Mouse (Mus musculus) intestine, postnatal 0 days (tissue): ENCODE data around the gene Pxmp4. TPM values are rescaled to one million over a fixed set of nuclear protein-coding genes. Genes with fewer than 3 reads are reported as not detected.

Experiments
- ATAC-seq: fragments of 200-750 bp; cut with Nextera tagmentation; 2 replicates; pipeline ENCODE4 v1.8.0; 2017; ENCODE audit warnings: mild to moderate bottlenecking, moderate TSS enrichment, moderate library complexity
- H3K27ac ChIP-seq: fragments of 300-500 bp; sonication (generic); 2 replicates; pipeline ENCODE4 v1.5.1; 2014; ENCODE audit warnings: mild to moderate bottlenecking, low read depth, low read length, moderate library complexity
- H3K27me3 ChIP-seq: fragments of 300-500 bp; sonication (generic); replicated peaks from 2 replicates; pipeline ENCODE4 v1.6.1; 2014; ENCODE audit warnings: low read length, mixed read lengths; ENCODE audit not compliant: control insufficient read depth, insufficient read depth
- H3K36me3 ChIP-seq: fragments of 300-500 bp; sonication (generic); 2 replicates; pipeline ENCODE4 v1.6.1; 2014; ENCODE audit warnings: mild to moderate bottlenecking, moderate library complexity; ENCODE audit not compliant: control insufficient read depth, insufficient read depth
- H3K4me1 ChIP-seq: fragments of 300-500 bp; sonication (generic); replicated peaks from 2 replicates; pipeline ENCODE4 v1.6.1; 2014; ENCODE audit warnings: antibody characterized with exemption, low read length, mixed read lengths; ENCODE audit not compliant: control insufficient read depth, insufficient read depth
- H3K4me2 ChIP-seq: fragments of 300-500 bp; sonication (generic); replicated peaks from 2 replicates; pipeline ENCODE4 v1.6.1; 2014; ENCODE audit warnings: low read depth, mild to moderate bottlenecking, moderate library complexity
- H3K4me3 ChIP-seq: fragments of 300-500 bp; sonication (generic); 2 replicates; pipeline ENCODE4 v1.5.1; 2014; ENCODE audit warnings: low read depth, low read length
- H3K9ac ChIP-seq: fragments of 300-500 bp; sonication (generic); 2 replicates; pipeline ENCODE4 v1.6.1; 2014; ENCODE audit warnings: mild to moderate bottlenecking, low read depth, low read length
- H3K9me3 ChIP-seq: fragments of 300-500 bp; sonication (generic); 2 replicates; pipeline ENCODE4 v1.6.1; 2016; ENCODE audit warnings: mixed run types; ENCODE audit not compliant: control insufficient read depth
- CTCF ChIP-seq: sonication (generic); IDR thresholded peaks from 2 replicates; pipeline ENCODE4 v1.5.1; 2016; ENCODE audit warnings: low read depth, mild to moderate bottlenecking, control low read depth, antibody characterized with exemption, moderate library complexity
- WGBS: fragments of 180-500 bp; shearing (Covaris S2); extraction: QIAGEN DNeasy Blood & Tissue Kit; methylation state at CpG from one replicate; pipeline ENCODE4 v1.1.7; 2014; 5-methylcytosine and 5-hydroxymethylcytosine counted together
- polyA plus RNA-seq: library from polyadenylated mRNA; unstranded; fragments of >200 nt; fragmentation: Nextera tagmentation; extraction: Ambion mirVana; gene quantifications from 2 replicates; pipeline ENCODE4 v1.2.1, GENCODE M21; 2015

The Pxmp4 gene
- polyA plus RNA-seq, 1 experiment from 2014 or later = 62.5 TPM

DNA sequence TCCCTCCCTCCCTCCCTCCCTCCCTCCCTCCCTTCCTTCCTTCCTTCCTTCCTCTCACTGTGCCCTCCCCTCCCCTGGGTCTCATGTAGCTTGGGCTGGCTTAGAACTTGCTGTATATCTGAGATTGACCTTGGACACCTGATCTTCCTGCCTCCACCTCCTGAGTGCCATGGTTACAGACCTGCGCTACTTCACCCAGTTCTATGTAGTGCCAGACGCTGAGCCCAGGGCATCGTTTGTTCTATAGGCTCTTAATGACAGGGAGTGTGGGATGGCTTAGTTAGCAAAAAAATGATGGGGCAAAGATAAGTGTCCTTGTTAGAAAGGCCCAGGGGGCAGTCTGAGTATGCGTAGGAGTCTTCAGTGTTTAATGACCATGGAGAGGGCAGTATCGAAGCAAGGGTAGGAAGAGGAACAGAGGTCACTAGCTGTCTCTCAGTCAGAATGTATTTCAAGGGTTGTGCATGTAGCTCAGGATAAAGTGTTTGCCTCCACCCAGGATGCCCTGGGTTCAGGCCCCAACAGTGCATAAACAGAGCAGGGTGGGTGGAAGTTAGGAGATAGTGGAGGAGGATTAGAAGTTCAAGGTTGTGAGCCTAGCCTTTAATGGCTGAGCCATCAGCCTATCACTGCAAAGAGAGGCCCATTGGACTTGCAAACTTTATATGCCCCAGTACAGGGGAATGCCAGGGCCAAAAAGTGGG is 29.7 kb upstream of the Pxmp4 start:
- 0 out of 2 replicates have a peak, but pooled peaks have one; percentile 5 for ATAC-seq
- Histone ChIP-seq H3K4me2 (no peak overlapping the region), H3K4me1 (0 out of 2 replicates have a peak, but pooled peaks cover 2% of the 10 kb centered on the region)

DNA sequence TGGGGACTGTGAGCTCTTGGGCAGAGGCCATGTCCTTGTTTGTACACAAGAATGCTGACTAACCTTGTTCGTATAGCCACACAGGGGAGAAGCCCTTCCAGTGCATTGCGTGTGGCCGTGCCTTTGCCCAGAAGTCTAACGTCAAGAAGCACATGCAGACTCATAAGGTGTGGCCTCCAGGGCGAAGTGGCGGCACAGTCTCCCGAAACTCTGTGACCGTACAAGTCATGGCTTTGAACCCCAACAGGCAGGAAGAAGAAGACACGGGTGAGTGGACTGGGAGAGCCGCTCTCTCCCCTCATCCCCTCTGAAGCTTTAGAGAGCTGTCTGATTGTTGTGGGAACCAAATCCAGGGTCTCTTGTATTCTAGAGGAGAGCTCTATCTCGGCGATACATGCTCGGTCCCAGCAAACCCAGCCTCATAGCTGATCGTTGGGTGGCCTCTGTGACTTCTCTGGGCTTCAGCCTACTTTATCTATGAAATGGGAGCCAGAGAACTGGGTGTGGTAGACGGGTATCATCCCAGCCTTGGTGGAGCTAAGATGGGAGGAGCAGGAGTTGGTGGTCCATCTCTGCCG is 28.8 kb upstream of the Pxmp4 start:
- H3K27me3 ChIP-seq = no peaks in the 10 kb centered on the region
- H3K4me1 ChIP-seq = 0 out of 2 replicates have a peak, but pooled peaks cover 2% of the 10 kb centered on the region
- no peak overlapping the region for H3K4me3 ChIP-seq
- 88% methylated on average over 16 of the region's 16 CpGs for WGBS
- peaks cover 18% of the 10 kb centered on the region; the same call in 1 of the 2 replicates for H3K36me3 ChIP-seq
- no peaks in the 10 kb centered on the region for H3K9me3 ChIP-seq
- no peak for ATAC-seq
- H3K9ac ChIP-seq = no peak overlapping the region
- no peak overlapping the region for H3K4me2 ChIP-seq
- H3K27ac ChIP-seq = no peak overlapping the region
- no peak for TF ChIP-seq CTCF

More for the DNA sequence above, 29.7 kb upstream of the Pxmp4 start:
- no peak overlapping the region for H3K9ac ChIP-seq
- 69% methylated on average over 5 of the region's 5 CpGs for WGBS
- H3K27me3 ChIP-seq = no peaks in the 10 kb centered on the region
- no peak overlapping the region for H3K27ac ChIP-seq
- no peak overlapping the region for H3K4me3 ChIP-seq
- H3K36me3 ChIP-seq = peaks cover 19% of the 10 kb centered on the region
- no peak for TF ChIP-seq CTCF
- no peaks in the 10 kb centered on the region for H3K9me3 ChIP-seq

DNA sequence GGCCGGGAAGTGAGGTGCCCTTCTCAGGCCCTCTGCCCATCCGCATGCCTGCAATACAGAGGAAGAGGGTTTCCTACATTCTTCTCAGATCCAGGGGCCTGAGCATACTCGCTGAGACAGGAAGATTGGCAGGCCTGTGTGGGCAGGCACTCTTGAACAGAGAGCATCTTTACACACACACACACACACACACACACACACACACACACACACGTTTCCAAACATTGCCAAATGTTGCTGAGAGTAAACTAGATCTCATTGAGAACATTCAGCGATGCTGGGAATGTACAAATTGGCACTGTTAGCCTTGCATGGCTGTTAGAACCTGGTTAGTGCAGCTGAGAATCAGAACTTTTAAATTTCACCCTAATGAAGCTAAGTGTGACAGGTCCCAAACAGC is 27.0 kb upstream of the Pxmp4 start:
- Histone ChIP-seq H3K4me1 (0 out of 2 replicates have a peak, but pooled peaks cover 2% of the 10 kb centered on the region), H3K9me3 (no peaks in the 10 kb centered on the region), H3K4me2 (no peak overlapping the region), H3K27ac (no peak overlapping the region), H3K27me3 (no peaks in the 10 kb centered on the region), H3K36me3 (peaks cover 24% of the 10 kb centered on the region; the same call in 1 of the 2 replicates), H3K4me3 (no peak overlapping the region), H3K9ac (no peak overlapping the region)
- no peak for TF ChIP-seq CTCF
- WGBS = 82% methylated on average over 5 of the region's 5 CpGs
- no peak for ATAC-seq

DNA sequence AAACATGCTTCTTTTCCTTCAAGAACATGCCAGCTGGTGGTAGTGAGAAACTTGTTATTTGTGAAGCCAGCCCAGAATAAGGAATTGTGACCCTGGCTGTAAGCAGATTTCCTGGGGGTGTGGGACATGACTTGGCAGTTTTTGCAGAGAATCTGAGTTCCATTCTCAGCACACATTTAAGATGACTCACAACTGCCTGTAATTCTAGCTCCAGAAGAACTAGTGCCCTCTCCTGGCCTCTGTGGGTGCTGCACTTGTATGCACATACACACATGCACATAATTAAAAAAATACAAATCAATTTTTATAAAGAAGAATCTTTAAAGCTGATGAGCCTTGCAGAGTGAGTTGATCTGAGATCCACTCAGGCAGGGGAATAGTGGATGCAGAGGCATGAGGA is 20.6 kb upstream of the Pxmp4 start:
- H3K9ac ChIP-seq = no peak overlapping the region
- H3K4me2 ChIP-seq = no peak overlapping the region
- peak; percentile 24; the same call in 1 of the 2 replicates for TF ChIP-seq CTCF
- no peaks in the 10 kb centered on the region for H3K27me3 ChIP-seq
- no peak for ATAC-seq
- no peak overlapping the region for H3K4me3 ChIP-seq
- H3K27ac ChIP-seq = no peak overlapping the region
- no peaks in the 10 kb centered on the region for H3K4me1 ChIP-seq
- peaks cover 21% of the 10 kb centered on the region; the same call in 1 of the 2 replicates for H3K36me3 ChIP-seq
- no peaks in the 10 kb centered on the region for H3K9me3 ChIP-seq

DNA sequence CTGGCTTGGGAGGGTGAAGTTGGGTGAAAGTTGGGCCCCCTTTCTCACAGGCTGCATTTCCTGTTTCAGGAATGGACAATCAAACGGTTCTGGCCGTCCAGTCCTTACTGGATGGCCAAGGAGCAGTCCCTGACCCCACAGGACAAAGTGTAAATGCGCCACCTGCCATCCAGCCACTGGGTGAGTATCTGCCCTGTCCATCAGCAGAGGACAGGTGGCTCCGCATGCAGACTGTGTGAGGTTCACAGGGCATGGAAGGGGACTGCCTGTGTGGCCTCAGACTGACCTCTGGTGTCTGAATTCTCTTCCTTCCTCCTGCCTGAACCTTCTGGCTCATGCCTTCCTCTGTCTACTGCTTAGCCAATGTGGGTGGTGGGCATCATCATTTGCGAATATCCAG is 18.2 kb upstream of the Pxmp4 start:
- no peaks in the 10 kb centered on the region for H3K4me1 ChIP-seq
- TF ChIP-seq CTCF = 0 out of 2 replicates have a peak, but pooled peaks have one; percentile 21
- H3K27me3 ChIP-seq = no peaks in the 10 kb centered on the region
- peaks cover 16% of the 10 kb centered on the region; the same call in 1 of the 2 replicates for H3K36me3 ChIP-seq
- H3K27ac ChIP-seq = no peak overlapping the region
- peak; percentile 45; the same call in 1 of the 2 replicates for ATAC-seq
- WGBS = 61% methylated on average over 5 of the region's 5 CpGs
- H3K9me3 ChIP-seq = no peaks in the 10 kb centered on the region
- no peak overlapping the region for H3K4me3 ChIP-seq
- H3K9ac ChIP-seq = no peak overlapping the region
- H3K4me2 ChIP-seq = no peak overlapping the region

DNA sequence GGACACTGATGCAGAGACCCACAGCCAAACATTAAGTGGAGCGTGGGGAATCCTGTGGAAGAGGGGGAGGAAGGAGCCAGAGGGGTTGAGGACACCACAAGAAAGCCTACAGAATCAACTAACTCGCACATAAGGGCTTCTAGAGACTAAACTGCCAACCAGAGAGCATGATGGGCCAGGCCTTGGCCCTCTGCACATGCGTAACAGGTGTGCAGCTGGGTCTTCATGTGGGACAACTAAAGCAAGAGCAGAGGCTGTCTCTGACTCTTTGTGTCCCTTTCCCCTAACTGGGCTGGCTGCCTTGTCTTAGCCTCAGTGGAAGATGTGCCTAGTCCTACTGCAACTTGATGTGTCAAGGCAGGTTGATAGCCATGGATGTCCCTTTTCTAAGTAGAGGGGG is 13.6 kb upstream of the Pxmp4 start:
- TF ChIP-seq CTCF = no peak
- 93% methylated on average over 3 of the region's 3 CpGs for WGBS
- Histone ChIP-seq H3K27me3 (no peaks in the 10 kb centered on the region), H3K9ac (no peak overlapping the region), H3K36me3 (no peaks in the 10 kb centered on the region), H3K4me1 (0 out of 2 replicates have a peak, but pooled peaks cover 1% of the 10 kb centered on the region), H3K4me2 (no peak overlapping the region), H3K4me3 (no peak overlapping the region), H3K27ac (no peak overlapping the region), H3K9me3 (no peaks in the 10 kb centered on the region)
- no peak for ATAC-seq
